Mouse (Mus musculus) urinary bladder, adult 2 months (tissue): ENCODE measurements around the gene Plcxd2. TPM values are rescaled to one million over a fixed set of nuclear protein-coding genes. Genes with fewer than 3 reads are reported as not detected.

Experiments
- DNase-seq: peaks from one replicate; pipeline ENCODE4 v3.0.0; 2022; ENCODE audit warnings: low spot score
- polyA plus RNA-seq: library from polyadenylated mRNA; depleted of rRNA; stranded (reverse); fragments of >200 nt; gene quantifications from 2 replicates; pipeline ENCODE4 v1.2.3, GENCODE M21; 2012; rRNA removed

The Plcxd2 gene
- polyA plus RNA-seq, 1 experiment = 0.78 TPM

DNA sequence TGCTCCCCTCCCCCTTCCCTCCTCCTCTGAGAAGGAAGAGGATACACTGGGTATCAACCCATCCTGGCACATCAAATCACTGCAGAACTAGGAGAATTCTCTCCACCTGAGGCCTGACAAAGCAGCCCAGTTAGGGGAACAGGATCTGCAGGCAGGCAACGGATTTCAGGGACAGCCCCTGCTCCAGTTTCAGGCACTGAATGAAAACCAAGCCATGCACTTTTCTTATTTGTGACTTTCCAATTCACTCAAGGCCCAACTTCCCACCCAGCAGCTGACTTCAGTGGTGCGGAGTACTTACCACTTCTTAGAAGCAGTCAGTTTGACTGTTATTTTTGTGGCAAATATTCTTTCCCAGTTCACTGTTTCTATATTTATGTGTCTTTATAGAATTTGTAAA is 69.3 kb downstream of the Plcxd2 start:
- DNase-seq = no peak

DNA sequence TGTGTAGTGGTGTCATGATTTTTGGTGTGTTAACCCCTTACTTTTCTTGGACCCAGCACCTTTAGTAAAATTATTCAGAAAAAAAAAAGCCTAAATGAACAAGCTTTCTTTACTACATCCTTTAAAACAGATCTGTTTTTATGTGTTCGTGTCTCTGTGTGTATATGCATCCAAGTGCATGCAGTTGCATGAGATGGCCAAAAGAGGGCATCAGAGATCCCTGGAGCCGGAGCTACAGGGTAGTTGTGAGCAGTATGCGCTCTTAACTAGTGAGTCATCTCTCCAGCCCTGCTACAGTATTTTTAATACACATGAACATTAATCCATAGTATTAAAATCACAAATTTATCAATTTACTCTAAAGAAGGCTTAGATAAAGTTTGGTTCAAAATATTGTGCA is 70.6 kb downstream of the Plcxd2 start:
- DNase-seq = no peak

DNA sequence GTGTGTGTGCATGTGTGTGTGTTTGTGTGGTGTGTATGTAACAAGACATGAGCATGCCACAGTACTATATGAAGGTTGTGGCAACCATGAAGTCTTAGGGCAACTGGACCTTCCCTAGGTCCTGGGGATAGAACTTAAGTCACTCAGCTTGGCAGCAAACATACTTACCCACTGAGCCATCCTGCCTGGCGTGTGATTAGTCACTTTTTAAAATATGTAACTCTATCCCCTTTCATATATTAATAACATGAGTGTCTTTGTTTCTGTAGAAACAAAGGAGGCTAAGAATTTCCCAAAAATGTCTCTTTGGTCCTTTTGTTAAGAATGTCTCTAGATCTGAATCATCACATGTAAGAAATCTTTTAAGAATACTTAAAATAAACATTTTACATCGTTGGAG is 72.6 kb downstream of the Plcxd2 start:
- no peak for DNase-seq

DNA sequence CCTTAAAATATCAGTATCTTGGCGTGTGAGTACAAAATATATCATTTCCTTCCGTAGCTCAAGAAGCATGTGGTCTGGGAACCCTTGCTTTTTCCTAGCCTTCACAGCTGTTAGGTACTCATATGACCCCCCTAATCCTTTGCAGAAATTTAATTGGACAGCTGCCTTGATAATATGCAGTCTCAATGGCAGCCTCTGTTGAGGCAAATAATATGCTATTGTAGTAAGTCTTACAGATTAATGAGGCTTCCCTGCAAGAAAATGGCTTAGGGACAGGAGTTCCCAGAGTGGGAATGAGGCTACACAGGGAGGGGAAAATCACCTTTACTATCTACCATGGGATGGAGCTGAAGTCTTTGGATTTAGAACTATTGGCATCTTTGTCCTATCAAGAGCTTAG is 73.5 kb downstream of the Plcxd2 start:
- DNase-seq = no peak

DNA sequence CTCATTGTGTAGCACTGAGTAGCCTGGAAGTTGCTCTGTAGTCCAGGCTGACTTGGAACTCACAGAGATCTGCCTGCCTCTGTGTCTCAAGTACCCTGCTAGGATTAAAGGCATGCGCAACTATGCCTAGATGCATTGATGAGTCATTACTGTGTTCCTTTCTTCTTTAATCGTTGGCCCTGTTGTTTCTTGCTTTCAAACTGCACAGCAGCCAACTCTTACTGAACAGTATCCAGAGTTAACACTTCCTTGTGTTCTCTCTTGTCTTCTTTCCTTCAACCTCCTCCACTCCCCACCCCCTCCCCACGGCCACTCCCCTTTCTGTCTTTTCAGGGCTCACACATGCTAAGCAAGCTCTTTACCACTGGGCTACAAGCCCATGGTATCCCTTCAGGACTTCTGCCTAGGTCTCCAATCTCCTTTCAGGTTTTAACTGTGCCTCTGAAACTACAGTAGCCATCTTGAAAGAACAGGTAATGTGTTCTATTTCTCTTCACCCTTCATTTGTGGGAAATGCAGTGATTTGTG is 74.0 kb downstream of the Plcxd2 start:
- DNase-seq = no peak

DNA sequence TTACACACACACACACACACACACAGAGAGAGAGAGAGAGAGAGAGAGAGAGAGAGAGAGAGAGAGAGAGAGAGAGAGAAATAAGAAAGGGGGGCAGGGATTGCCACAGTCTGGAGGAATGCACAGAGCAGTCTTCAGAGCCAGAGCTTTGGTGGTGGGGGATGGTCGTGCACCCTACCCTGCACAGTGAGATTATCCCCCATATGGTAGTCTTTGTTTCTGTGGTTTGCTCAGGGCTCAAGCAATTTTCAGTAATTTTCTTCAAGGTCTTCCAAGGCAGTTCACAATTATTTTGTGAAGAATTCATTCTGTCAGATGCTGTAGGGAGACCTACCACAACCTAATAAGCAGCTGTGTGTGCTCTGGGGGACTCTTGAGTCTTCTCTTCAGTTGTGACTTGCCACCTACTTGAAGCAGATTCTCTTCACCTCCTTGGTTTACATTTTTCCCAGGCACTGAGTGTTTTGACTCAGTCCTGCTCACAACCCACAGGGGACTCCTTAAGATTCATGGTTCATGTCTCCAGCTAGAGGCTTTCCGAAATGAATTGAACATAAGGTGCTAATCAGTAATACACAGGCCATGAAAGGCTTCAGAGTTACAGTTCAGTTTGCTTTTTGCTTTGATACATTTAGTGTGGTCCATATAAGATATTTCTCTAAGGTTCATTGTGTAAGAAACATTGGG is 75.2 kb downstream of the Plcxd2 start:
- DNase-seq = no peak

DNA sequence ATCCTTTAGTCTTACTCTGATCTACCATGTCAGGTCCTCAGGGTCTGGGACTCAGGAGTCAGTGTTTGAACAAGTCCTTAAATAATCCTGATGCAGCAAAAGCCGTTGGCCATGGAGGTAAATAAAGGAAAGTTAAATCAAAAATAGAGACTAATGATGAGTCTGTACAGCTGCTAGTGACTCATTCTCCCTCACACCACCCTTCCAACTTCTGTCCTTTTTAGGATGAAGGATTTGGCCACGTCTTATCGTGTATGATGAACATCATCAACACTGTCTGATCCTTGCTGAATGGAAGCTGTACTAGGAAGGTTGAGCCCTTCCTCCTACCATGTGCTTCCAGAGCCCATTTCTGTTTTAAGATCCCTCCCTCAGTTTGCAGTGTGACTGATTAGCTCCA is 79.7 kb downstream of the Plcxd2 start:
- DNase-seq = no peak

DNA sequence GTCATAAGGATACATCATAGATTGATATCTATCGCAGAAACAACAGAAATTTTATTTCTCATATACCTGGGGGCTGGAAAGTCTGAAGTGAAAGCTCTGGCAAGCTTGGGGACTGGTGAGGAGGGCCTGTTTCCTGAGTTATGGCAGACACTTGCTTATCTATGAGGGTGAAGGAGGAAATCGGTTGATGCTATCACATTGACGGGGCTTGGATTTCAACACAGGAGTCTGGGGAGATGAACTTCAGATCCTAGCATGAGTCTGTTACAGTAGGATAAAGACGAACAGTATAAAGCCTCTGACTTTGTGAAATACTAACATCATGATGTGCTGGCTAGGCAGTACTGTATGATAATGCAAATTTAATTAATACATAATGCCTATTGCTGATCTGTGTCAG is 81.9 kb downstream of the Plcxd2 start:
- no peak for DNase-seq

DNA sequence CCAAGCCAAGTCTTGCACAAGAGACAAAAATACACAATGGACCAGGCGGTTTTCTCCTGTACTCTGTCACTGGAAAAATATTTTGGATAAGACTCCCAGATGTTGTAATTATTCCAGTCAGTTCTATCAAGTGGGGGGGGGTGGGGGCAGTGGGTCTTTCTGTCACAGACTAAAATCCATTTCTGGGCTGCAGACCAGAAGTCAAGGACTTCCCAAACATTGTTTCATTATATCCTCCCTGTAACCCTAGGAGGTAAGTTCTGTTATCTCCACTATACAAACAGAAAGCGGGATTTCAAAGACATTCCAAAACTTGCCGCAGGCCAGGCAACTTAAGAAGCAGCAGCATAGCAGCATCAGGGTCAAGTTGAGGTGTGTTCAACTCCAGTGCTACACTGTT is 82.4 kb downstream of the Plcxd2 start:
- DNase-seq = no peak

DNA sequence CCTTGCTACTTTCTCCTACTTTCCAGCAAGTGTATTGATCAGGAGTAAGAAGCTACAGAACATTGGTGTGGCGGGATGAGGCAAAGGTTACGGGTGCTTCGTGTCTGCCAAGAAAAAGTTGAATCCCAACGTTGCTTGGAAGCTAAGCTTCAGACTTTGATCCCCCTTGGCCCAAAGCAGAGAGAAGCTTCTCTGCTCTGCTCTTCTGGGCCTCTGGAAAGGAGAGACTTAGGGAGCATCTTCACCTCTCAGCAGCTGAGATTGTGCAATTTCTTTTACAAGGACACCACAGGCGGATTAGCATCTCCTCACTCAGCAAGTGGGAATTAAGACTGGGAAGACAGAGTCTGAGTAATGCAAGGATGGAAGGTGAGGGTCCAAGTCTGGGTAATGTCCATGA is 83.1 kb downstream of the Plcxd2 start:
- no peak for DNase-seq

DNA sequence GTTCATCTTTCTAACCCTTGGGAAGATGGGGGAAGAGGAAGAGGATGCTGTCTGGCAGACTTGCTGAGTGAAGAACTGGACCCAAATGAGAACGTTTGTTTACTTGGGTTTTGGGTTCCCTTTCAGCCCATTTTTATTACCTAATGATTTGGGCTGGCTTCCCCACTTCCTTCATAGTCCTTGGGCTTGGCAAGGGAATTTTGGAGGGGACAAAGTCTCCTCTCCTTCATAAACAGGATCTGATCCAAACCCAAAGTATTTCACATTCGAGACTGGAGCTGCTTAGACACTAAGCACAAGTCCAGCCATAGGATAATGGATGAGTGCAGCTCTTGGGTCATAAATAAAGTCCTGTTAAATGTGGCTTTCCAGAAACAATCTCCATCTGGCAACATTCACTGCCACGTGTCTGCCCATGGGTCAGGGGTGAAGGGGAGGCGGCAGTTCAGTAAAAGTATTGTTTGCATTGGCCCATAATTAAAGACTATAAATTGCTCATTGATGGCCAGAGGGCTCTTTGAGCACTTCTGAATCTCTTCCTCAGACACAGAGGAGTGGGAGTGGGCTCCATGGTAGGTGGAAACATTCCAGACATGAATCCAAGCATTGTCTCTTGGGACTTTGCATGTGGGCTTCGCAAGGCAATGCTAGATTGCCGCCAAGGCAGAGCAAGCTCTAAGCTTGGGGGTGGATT is 86.1 kb downstream of the Plcxd2 start:
- no peak for DNase-seq

DNA sequence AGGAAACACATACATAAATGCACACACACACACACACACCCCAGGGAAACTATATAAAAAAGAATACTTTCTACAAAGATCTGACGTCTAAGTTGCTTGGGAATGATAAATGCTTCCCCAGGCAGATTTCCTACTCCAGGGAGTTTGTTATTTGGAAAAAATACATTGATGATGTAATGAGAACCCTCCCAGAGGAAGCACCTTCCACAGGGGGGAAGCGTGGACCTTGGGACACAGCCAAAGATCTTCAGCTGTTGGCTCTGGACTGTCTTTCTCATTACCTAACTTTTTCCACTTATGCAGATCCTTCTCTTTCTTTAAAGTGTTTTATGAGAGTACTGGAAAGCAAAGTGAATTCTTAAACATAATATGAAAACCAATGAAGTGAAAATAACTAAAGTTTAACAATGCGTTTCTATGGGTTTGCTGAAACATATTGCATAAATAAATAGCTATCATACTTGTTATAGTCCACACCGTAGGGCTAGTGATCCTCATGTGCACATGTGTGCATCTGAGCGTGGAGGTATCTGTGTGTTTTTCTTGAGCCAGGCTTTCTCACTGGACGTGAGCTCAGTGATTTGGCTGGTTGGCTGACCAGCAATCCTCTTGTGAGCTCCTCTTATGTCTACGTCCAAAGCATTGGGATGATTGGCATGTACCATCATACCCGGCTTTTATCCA is 87.3 kb downstream of the Plcxd2 start:
- DNase-seq = no peak

DNA sequence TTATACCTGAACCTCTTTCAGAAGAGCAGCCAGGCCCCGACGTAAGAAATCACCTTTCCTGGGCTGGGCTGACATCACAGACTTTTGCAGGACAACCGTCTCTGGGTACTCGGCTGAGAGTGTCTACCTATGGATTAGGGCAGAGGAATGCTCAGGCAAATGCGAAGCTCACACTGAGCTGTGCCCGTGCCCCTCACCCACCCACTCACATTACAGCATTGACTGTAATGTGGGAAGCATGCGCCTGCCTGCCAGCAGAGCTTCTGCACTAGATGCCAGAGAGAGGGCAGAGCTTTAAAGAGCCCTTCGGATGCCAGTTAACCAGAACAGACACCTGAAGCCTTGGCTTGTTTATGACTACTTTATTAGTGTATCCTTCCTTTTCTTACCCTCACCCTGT is 90.4 kb downstream of the Plcxd2 start:
- DNase-seq = no peak

Other genes with a start within 250 kb of the Plcxd2 start
- 65.9 and 73.9 TPM in 2 replicates for gene Phldb2, start 56.6 kb downstream of the Plcxd2 start, polyA plus RNA-seq
- 0.19 and 0.31 TPM in 2 replicates for gene Cd96, start 110.0 kb upstream of the Plcxd2 start, polyA plus RNA-seq
- gene Gm4737, start 144.9 kb upstream of the Plcxd2 start, polyA plus RNA-seq = 4.3 and 5.9 TPM in 2 replicates